In genomic region chr12:85850661-85851060, GRCm38 (mm10) we compare ENCODE assay signal across 16 mouse cellular contexts.
"Had no signal": no experiment of that assay in that cellular context is flagged by ENCODE, and none has a peak within 500 bp of the region (broad histone marks: within the 10 kb centered on the region; RNA-seq: fewer than 3 reads in every experiment).

No protein-coding gene starts in this region.

- H3K4me3 ChIP-seq: liver, embryonic 15.5 days; lung, embryonic 15.5 days; megakaryocyte, embryonic 14.5 days; midbrain, embryonic 13.5 days; midbrain, embryonic 15.5 days; neural tube, embryonic 12.5 days; stomach, embryonic 15.5 days had no signal

- DNase-seq: liver, postnatal 0 days; lung, adult 2 months; lung, postnatal 36 days; right cerebral cortex, postnatal 14 days; thymus, adult 2 months; thymus, postnatal 25 days; thymus, postnatal 4 days had no signal

- H3K27me3 ChIP-seq: liver, embryonic 15.5 days; lung, embryonic 15.5 days; megakaryocyte, embryonic 14.5 days; midbrain, embryonic 13.5 days; midbrain, embryonic 15.5 days; neural tube, embryonic 12.5 days; stomach, embryonic 15.5 days had no signal

- H3K4me1 ChIP-seq: liver, embryonic 15.5 days; midbrain, embryonic 13.5 days; midbrain, embryonic 15.5 days; neural tube, embryonic 12.5 days; stomach, embryonic 15.5 days had no signal

- H3K9me3 ChIP-seq: liver, embryonic 15.5 days; lung, embryonic 15.5 days; megakaryocyte, embryonic 14.5 days; midbrain, embryonic 13.5 days; midbrain, embryonic 15.5 days; neural tube, embryonic 12.5 days; stomach, embryonic 15.5 days had no signal

- H3K36me3 ChIP-seq: midbrain, embryonic 15.5 days; stomach, embryonic 15.5 days had no signal

- H3K27ac ChIP-seq: liver, embryonic 15.5 days; lung, embryonic 15.5 days; macrophage; midbrain, embryonic 13.5 days; midbrain, embryonic 15.5 days; neural tube, embryonic 12.5 days; stomach, embryonic 15.5 days; stomach, postnatal 0 days had no signal
